Mouse (Mus musculus): ENCODE measurements around the gene Rdh16f2. TPM values are rescaled to one million over a fixed set of nuclear protein-coding genes. Genes with fewer than 3 reads are reported as not detected.
"Not testable (repeated sequence)": the region's sequence is repeated elsewhere in the genome, so short reads cannot be mapped to it uniquely, and the experiment has no call there.

Rdh16f2 gene
- polyA plus RNA-seq, 1 experiment from 2014 or later = not detected

DNA sequence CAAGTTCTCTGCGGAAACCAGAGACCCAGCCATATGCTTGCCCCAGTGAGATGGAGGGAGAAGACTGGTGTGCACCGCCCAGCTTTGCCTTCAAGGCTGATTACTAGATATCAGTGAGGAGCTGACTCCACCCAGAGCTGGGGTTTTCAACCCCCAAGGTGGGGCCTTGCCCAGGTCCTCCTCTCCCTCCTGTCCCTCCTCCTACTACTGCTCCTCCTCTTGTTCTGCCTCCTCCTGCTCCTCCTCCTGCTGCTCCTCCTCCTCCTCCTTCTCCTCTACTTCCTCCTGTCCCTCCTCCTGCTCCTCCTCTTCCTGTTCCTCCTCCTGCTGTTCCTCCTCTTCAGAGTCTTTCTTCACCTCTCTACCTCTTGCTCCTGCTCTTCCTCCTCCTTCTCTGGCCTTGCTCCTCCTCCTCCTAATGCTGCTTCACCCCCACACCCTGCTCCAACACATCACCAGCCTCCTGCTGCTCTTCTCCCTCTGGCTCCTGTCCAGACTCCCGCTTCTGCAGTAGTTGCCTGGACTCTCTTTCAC is 12.9 kb downstream of the Rdh16f2 start:
- Histone ChIP-seq H3K9me3 (replicated peaks; ENCODE audit: control insufficient read depth, low read length) (no peaks in the 10 kb centered on the region), H3K9ac (ENCODE audit: low read depth, low read length) (no peak overlapping the region), H3K27ac (ENCODE audit: low read depth, low read length) (no peak overlapping the region), H3K36me3 (ENCODE audit: control insufficient read depth, insufficient read depth, low read length) (no peaks in the 10 kb centered on the region), H3K4me1 (ENCODE audit: control insufficient read depth, insufficient read depth, low read length) (no peaks in the 10 kb centered on the region; the same call in 1 of the 2 replicates), H3K27me3 (ENCODE audit: control insufficient read depth, insufficient read depth, low read length) (no peaks in the 10 kb centered on the region), H3K4me3 (ENCODE audit: low read depth, low read length) (no peak overlapping the region), H3K4me2 (no peak overlapping the region)
- ATAC-seq (replicated peaks; ENCODE audit: insufficient number of reproducible peaks, low FRiP score, low TSS enrichment) = peak; percentile 55
- WGBS (ENCODE audit: insufficient replicate concordance) = 75% methylated on average over 3 of the region's 3 CpGs

GRCm38 (mm10) chr10:127881041-127881440 is 14.8 kb downstream of the Rdh16f2 start:
- ATAC-seq (replicated peaks; ENCODE audit: insufficient number of reproducible peaks, low FRiP score, low TSS enrichment) = no peak
- 87% methylated on average over 4 of the region's 4 CpGs for WGBS (ENCODE audit: insufficient replicate concordance)
- H3K27ac ChIP-seq (ENCODE audit: low read depth, low read length) = no peak overlapping the region
- H3K36me3 ChIP-seq (ENCODE audit: control insufficient read depth, insufficient read depth, low read length) = no peaks in the 10 kb centered on the region
- H3K9ac ChIP-seq (ENCODE audit: low read depth, low read length) = no peak overlapping the region
- no peaks in the 10 kb centered on the region; the same call in 1 of the 2 replicates for H3K4me1 ChIP-seq (ENCODE audit: control insufficient read depth, insufficient read depth, low read length)
- no peak overlapping the region for H3K4me3 ChIP-seq (ENCODE audit: low read depth, low read length)
- no peaks in the 10 kb centered on the region for H3K27me3 ChIP-seq (ENCODE audit: control insufficient read depth, insufficient read depth, low read length)
- no peak overlapping the region for H3K4me2 ChIP-seq
- H3K9me3 ChIP-seq (replicated peaks; ENCODE audit: control insufficient read depth, low read length) = no peaks in the 10 kb centered on the region

- H3K27me3 ChIP-seq (ENCODE audit: control insufficient read depth, insufficient read depth, low read length) = no peaks in the 10 kb centered on the region
- ATAC-seq (replicated peaks; ENCODE audit: insufficient number of reproducible peaks, low FRiP score, low TSS enrichment) = no peak
- H3K9ac ChIP-seq (ENCODE audit: low read depth, low read length) = no peak overlapping the region
- H3K9me3 ChIP-seq (replicated peaks; ENCODE audit: control insufficient read depth, low read length) = no peaks in the 10 kb centered on the region; the same call in 1 of the 2 replicates
- no peaks in the 10 kb centered on the region for H3K4me1 ChIP-seq (ENCODE audit: control insufficient read depth, insufficient read depth, low read length)
- no peak overlapping the region for H3K4me3 ChIP-seq (ENCODE audit: low read depth, low read length)
- no peak overlapping the region for H3K4me2 ChIP-seq
- 81% methylated on average over 1 of the region's 1 CpGs for WGBS (ENCODE audit: insufficient replicate concordance)
- no peak overlapping the region for H3K27ac ChIP-seq (ENCODE audit: low read depth, low read length)
- no peaks in the 10 kb centered on the region for H3K36me3 ChIP-seq (ENCODE audit: control insufficient read depth, insufficient read depth, low read length)
Measured at GRCm38 (mm10) chr10:127886551-127886950, 20.3 kb downstream of the Rdh16f2 start.

DNA sequence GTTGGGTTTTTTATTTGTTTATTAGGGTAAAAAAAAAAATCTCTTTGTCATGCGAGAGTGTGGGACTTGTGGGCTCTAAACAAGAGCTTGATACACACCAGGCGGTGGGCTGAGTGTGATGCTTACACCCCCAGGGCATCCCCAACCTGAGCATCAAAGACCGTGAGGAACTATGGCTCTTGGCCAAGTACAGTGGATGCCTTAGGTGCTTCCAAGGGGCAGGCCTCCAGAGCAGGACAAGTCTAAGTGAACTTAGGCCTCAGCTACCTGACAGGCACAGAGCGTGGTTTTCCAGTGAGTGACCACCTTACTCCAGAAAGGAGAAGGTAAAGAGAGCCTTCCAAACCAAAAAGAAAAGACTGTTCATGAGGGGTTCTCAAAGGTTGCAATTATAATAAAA is 20.7 kb downstream of the Rdh16f2 start:
- Histone ChIP-seq H3K4me2 (no peak overlapping the region), H3K4me3 (ENCODE audit: low read depth, low read length) (no peak overlapping the region), H3K27me3 (ENCODE audit: control insufficient read depth, insufficient read depth, low read length) (no peaks in the 10 kb centered on the region), H3K4me1 (ENCODE audit: control insufficient read depth, insufficient read depth, low read length) (no peaks in the 10 kb centered on the region), H3K27ac (ENCODE audit: low read depth, low read length) (no peak overlapping the region), H3K9ac (ENCODE audit: low read depth, low read length) (no peak overlapping the region), H3K9me3 (replicated peaks; ENCODE audit: control insufficient read depth, low read length) (no peaks in the 10 kb centered on the region; the same call in 1 of the 2 replicates), H3K36me3 (ENCODE audit: control insufficient read depth, insufficient read depth, low read length) (no peaks in the 10 kb centered on the region)
- WGBS (ENCODE audit: insufficient replicate concordance) = 71% methylated on average over 4 of the region's 4 CpGs
- no peak for ATAC-seq (replicated peaks; ENCODE audit: insufficient number of reproducible peaks, low FRiP score, low TSS enrichment)

- no peak within 1 kb of the TSS for H3K4me2 ChIP-seq
- H3K27me3 ChIP-seq (ENCODE audit: control insufficient read depth, insufficient read depth, low read length) = no peaks in the 10 kb centered on the region
- no peaks in the 10 kb centered on the region for H3K36me3 ChIP-seq (ENCODE audit: control insufficient read depth, insufficient read depth, low read length)
- H3K4me1 ChIP-seq (ENCODE audit: control insufficient read depth, insufficient read depth, low read length) = no peaks in the 10 kb centered on the region
- no peak within 1 kb of the TSS for H3K27ac ChIP-seq (ENCODE audit: low read depth, low read length)
- H3K9ac ChIP-seq (ENCODE audit: low read depth, low read length) = no peak within 1 kb of the TSS
- no peaks in the 10 kb centered on the region; the same call in 1 of the 2 replicates for H3K9me3 ChIP-seq (replicated peaks; ENCODE audit: control insufficient read depth, low read length)
- ATAC-seq (replicated peaks; ENCODE audit: insufficient number of reproducible peaks, low FRiP score, low TSS enrichment) = no peak
- H3K4me3 ChIP-seq (ENCODE audit: low read depth, low read length) = no peak within 1 kb of the TSS
Measured at GRCm38 (mm10) chr10:127888605-127889004, 22.3 kb downstream of the Rdh16f2 start, which contains the start of gene Rdh7. TSS of gene Rdh7 (minus strand) at chr10:127888817.

DNA sequence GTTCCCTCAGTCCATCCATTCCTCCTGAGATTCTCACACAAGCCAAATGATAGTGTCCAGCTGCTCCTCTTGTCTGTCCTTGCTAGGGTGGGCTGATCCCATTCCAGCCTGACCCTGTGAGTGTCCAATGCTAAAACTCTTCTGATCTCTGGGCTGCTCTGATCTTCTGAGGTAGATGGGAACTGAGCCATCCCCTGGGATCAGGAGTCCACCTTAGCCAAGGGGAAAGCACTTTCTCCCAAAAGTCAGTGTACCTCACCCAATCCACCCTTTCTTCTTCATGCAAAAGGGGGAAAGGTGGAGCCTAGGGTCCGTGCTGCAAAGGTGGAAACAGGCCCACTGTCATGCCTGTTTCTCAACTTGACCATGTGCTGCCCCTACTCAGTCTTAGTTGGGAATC is 25.2 kb downstream of the Rdh16f2 start:
- no peaks in the 10 kb centered on the region for H3K4me1 ChIP-seq (ENCODE audit: control insufficient read depth, insufficient read depth, low read length)
- H3K4me3 ChIP-seq (ENCODE audit: low read depth, low read length) = no peak overlapping the region
- ATAC-seq (replicated peaks; ENCODE audit: insufficient number of reproducible peaks, low FRiP score, low TSS enrichment) = no peak
- no peak overlapping the region for H3K9ac ChIP-seq (ENCODE audit: low read depth, low read length)
- no peaks in the 10 kb centered on the region; the same call in 1 of the 2 replicates for H3K9me3 ChIP-seq (replicated peaks; ENCODE audit: control insufficient read depth, low read length)
- no peaks in the 10 kb centered on the region for H3K27me3 ChIP-seq (ENCODE audit: control insufficient read depth, insufficient read depth, low read length)
- no peak overlapping the region for H3K4me2 ChIP-seq
- no peak overlapping the region for H3K27ac ChIP-seq (ENCODE audit: low read depth, low read length)
- H3K36me3 ChIP-seq (ENCODE audit: control insufficient read depth, insufficient read depth, low read length) = no peaks in the 10 kb centered on the region
- 60% methylated on average over 1 of the region's 1 CpGs for WGBS (ENCODE audit: insufficient replicate concordance)

- not testable (repeated sequence) for H3K9ac ChIP-seq (ENCODE audit: low read depth, low read length); H3K36me3 ChIP-seq (ENCODE audit: control insufficient read depth, insufficient read depth, low read length); H3K4me2 ChIP-seq; H3K4me3 ChIP-seq (ENCODE audit: low read depth, low read length); H3K27me3 ChIP-seq (ENCODE audit: control insufficient read depth, insufficient read depth, low read length); H3K27ac ChIP-seq (ENCODE audit: low read depth, low read length); H3K9me3 ChIP-seq (replicated peaks; ENCODE audit: control insufficient read depth, low read length); ATAC-seq (replicated peaks; ENCODE audit: insufficient number of reproducible peaks, low FRiP score, low TSS enrichment); H3K4me1 ChIP-seq (ENCODE audit: control insufficient read depth, insufficient read depth, low read length)
- WGBS (ENCODE audit: insufficient replicate concordance) = 50% methylated on average over 5 of the region's 5 CpGs
Measured at GRCm38 (mm10) chr10:127893163-127894022, 27.1 kb downstream of the Rdh16f2 start.

GRCm38 (mm10) chr10:127896705-127897104 is 30.4 kb downstream of the Rdh16f2 start:
- no peak overlapping the region for H3K4me3 ChIP-seq (ENCODE audit: low read depth, low read length)
- ATAC-seq (replicated peaks; ENCODE audit: insufficient number of reproducible peaks, low FRiP score, low TSS enrichment) = no peak
- no peak overlapping the region for H3K9ac ChIP-seq (ENCODE audit: low read depth, low read length)
- no peaks in the 10 kb centered on the region for H3K4me1 ChIP-seq (ENCODE audit: control insufficient read depth, insufficient read depth, low read length)
- H3K9me3 ChIP-seq (replicated peaks; ENCODE audit: control insufficient read depth, low read length) = no peaks in the 10 kb centered on the region
- no peaks in the 10 kb centered on the region for H3K36me3 ChIP-seq (ENCODE audit: control insufficient read depth, insufficient read depth, low read length)
- H3K4me2 ChIP-seq = no peak overlapping the region
- H3K27ac ChIP-seq (ENCODE audit: low read depth, low read length) = no peak overlapping the region
- no peaks in the 10 kb centered on the region for H3K27me3 ChIP-seq (ENCODE audit: control insufficient read depth, insufficient read depth, low read length)
- 60% methylated on average over 5 of the region's 5 CpGs for WGBS (ENCODE audit: insufficient replicate concordance)
